Mouse (Mus musculus) hindbrain, embryonic 14.5 days (tissue): ENCODE results near the gene Olfr1079. TPM values are rescaled to one million over a fixed set of nuclear protein-coding genes. Genes with fewer than 3 reads are reported as not detected.
"Not testable (repeated sequence)": the region's sequence is repeated elsewhere in the genome, so short reads cannot be mapped to it uniquely, and the experiment has no call there.

Source experiments
- ATAC-seq: fragments of 200-750 bp; cut with Nextera tagmentation; 2 replicates; pipeline ENCODE4 v1.8.0; 2017; ENCODE audit warnings: moderate number of reproducible peaks, mild to moderate bottlenecking, moderate TSS enrichment, moderate library complexity; ENCODE audit not compliant: low FRiP score
- DNase-seq: peaks from one replicate; pipeline ENCODE4 v3.0.0-alpha.2; 2015; ENCODE audit warnings: low spot score
- H3K27ac ChIP-seq: fragments of 300-500 bp; sonication (generic); 2 replicates; pipeline ENCODE4 v1.5.1; 2014; ENCODE audit warnings: mild to moderate bottlenecking, moderate library complexity
- H3K27me3 ChIP-seq: fragments of 300-500 bp; sonication (generic); 2 replicates; pipeline ENCODE4 v1.6.1; 2014; ENCODE audit warnings: mild to moderate bottlenecking, low read length, mixed read lengths; ENCODE audit not compliant: control insufficient read depth, insufficient read depth
- H3K36me3 ChIP-seq: fragments of 300-500 bp; sonication (generic); replicated peaks from 2 replicates; pipeline ENCODE4 v1.6.1; 2014; ENCODE audit not compliant: control insufficient read depth, insufficient read depth
- H3K4me1 ChIP-seq: fragments of 300-500 bp; sonication (generic); replicated peaks from 2 replicates; pipeline ENCODE4 v1.6.1; 2014; ENCODE audit warnings: antibody characterized with exemption, low read length, mixed read lengths; ENCODE audit not compliant: control insufficient read depth, insufficient read depth
- H3K4me2 ChIP-seq: fragments of 300-500 bp; sonication (generic); replicated peaks from 2 replicates; pipeline ENCODE4 v1.6.1; 2014; ENCODE audit warnings: mild to moderate bottlenecking, moderate library complexity
- H3K4me3 ChIP-seq: fragments of 300-500 bp; sonication (generic); replicated peaks from 2 replicates; pipeline ENCODE4 v1.5.1; 2014; ENCODE audit warnings: mild to moderate bottlenecking, low read length
- H3K9ac ChIP-seq: fragments of 300-500 bp; sonication (generic); 2 replicates; pipeline ENCODE4 v1.6.1; 2014
- H3K9me3 ChIP-seq: fragments of 300-500 bp; sonication (generic); 2 replicates; pipeline ENCODE4 v1.6.1; 2016; ENCODE audit warnings: low read length; ENCODE audit not compliant: control insufficient read depth
- WGBS: fragments of 180-500 bp; shearing (Covaris S2); extraction: QIAGEN DNeasy Blood & Tissue Kit; methylation state at CpG from one replicate; pipeline ENCODE4 v1.1.7; 2014; 5-methylcytosine and 5-hydroxymethylcytosine counted together
- polyA plus RNA-seq: library from polyadenylated mRNA; unstranded; fragments of >200 nt; fragmentation: Nextera tagmentation; extraction: Ambion mirVana; gene quantifications from 2 replicates; pipeline ENCODE4 v1.2.1, GENCODE M21; 2014

Olfr1079 gene
- polyA plus RNA-seq = not detected in 2 replicates

DNA sequence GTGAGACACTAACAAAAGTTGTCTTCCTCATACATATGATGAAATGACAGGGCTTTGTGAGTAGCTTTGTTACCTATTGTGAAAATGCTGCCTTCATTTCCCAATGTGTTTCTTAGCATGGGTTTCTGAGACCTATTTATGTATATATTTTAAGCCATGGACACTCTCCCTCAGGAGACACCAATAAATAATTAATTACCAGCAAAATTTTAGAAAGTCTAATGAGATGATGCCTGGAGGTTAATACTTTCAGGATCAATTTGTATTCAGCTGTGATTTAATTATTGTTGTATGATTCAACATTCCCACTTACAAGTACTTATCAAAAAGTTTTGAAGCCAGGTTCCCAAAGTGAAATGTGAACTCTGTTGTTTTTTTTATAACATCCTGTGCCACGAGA is at the start of gene Olfr1079:
Gene Olfr1079, minus strand, starts transcription at position 101 of the 400 bp plus-strand sequence.
- Histone ChIP-seq H3K9me3 (no peaks in the 10 kb centered on the region), H3K36me3 (no peaks in the 10 kb centered on the region), H3K4me2 (no peak within 1 kb of the TSS), H3K4me3 (no peak within 1 kb of the TSS), H3K4me1 (no peaks in the 10 kb centered on the region), H3K27ac (no peak within 1 kb of the TSS), H3K9ac (no peak within 1 kb of the TSS), H3K27me3 (no peaks in the 10 kb centered on the region)
- WGBS = 76% methylated on average over 1 of the region's 1 CpGs
- ATAC-seq = no peak
- DNase-seq = no peak

DNA sequence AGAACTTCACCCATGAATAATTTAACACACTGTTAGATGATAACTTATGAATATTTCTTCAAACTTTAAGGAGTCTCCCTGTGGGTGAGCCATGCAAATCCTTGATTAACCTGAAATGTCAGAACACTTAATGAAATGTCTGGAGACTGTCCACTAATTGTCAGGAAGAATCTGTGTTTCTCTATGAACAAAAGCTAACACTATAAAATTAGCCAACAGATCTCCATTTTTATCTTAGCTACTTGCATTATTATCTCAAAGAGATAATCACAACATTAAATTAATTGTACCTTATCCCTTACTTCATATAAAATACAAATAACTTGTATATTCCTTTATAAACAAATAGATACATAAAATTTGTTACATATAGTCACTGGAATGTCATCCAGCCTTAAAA is 15.9 kb upstream of the Olfr1079 start, which contains the start of gene Olfr1080:
Gene Olfr1080, minus strand, starts transcription at position 101 of the 400 bp plus-strand sequence.
- DNase-seq, H3K27ac ChIP-seq: not testable (repeated sequence)

DNA sequence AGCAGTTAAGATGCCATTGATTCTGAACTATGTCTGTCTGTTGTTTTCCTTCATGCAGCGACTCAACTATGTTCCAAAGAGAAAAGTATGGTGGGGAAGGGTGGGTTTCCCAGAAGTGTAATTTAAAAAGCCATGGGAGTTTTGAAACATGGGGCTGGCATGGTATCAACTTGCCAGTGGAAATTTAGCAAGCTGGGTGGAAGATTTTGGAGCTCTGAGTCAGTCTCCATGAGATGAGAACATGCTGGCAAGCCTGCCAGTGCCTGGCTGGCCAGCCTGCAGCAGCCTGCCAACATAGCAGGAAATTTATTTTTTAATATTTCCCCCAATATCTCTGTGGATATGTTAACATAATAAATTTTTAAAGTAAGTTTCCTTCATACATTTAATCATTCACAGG is 11.3 kb downstream of the Olfr1079 start:
- no peak overlapping the region for H3K4me3 ChIP-seq
- ATAC-seq (no peak), DNase-seq (no peak)
- H3K4me1 ChIP-seq = no peaks in the 10 kb centered on the region
- H3K27ac ChIP-seq = no peak overlapping the region
- no peaks in the 10 kb centered on the region for H3K36me3 ChIP-seq
- no peak overlapping the region for H3K9ac ChIP-seq
- no peaks in the 10 kb centered on the region for H3K9me3 ChIP-seq
- WGBS = 77% methylated on average over 1 of the region's 1 CpGs
- no peak overlapping the region for H3K4me2 ChIP-seq
- H3K27me3 ChIP-seq = no peaks in the 10 kb centered on the region

More for the DNA sequence above, 15.9 kb upstream of the Olfr1079 start, which contains the start of gene Olfr1080:
- H3K4me1 ChIP-seq, H3K27me3 ChIP-seq, H3K4me3 ChIP-seq, H3K36me3 ChIP-seq, H3K4me2 ChIP-seq, ATAC-seq, H3K9me3 ChIP-seq, H3K9ac ChIP-seq: not testable (repeated sequence)

DNA sequence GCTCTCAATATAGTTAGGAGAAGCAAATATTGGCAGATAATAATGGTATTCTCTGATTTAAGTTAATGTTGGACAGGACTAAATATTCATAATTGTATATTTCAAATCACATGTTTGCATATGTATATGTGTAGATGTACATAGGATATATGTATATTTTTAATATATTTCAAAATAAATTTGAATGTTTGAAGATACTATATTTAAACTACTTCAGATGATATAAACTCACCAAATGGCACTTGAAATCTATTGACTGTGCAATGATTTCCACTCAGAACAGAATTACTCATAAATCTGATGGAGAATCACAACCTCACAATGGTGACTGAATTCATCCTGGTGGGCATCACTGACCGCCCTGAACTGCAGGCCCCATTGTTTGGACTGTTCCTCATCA is 34.1 kb downstream of the Olfr1079 start, which contains the start of gene Olfr1076:
Gene Olfr1076, plus strand, starts transcription at position 301 of the 400 bp plus-strand sequence.
- Histone ChIP-seq H3K4me1 (no peaks in the 10 kb centered on the region), H3K36me3 (no peaks in the 10 kb centered on the region), H3K4me2 (no peak within 1 kb of the TSS), H3K27me3 (no peaks in the 10 kb centered on the region), H3K9ac (no peak within 1 kb of the TSS), H3K9me3 (no peaks in the 10 kb centered on the region), H3K4me3 (no peak within 1 kb of the TSS), H3K27ac (no peak within 1 kb of the TSS)
- WGBS = 90% methylated on average over 1 of the region's 1 CpGs
- DNase-seq (no peak), ATAC-seq (no peak)

DNA sequence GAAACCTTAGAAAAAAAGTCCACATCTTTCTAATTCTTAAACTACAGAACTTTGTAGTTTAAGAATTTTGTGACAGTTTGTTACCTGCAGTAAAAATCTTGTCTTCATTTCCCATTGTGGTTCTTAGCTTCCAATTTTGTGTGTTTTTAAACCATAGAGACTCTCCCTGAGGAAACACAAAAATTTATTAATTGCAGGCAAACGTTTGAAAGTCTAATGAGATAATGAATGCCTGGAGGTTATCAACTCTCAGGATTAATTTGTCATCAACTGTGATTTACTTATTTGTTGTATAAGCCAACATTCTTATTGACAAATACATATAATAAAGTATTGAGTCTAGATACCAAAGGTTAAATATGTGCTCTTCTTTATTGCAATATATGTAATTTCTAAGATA is 55.0 kb downstream of the Olfr1079 start, which contains the start of gene Olfr228:
Gene Olfr228, minus strand, starts transcription at position 101 of the 400 bp plus-strand sequence.
- Histone ChIP-seq H3K4me3 (no peak within 1 kb of the TSS), H3K9ac (no peak within 1 kb of the TSS), H3K9me3 (no peaks in the 10 kb centered on the region), H3K4me1 (no peaks in the 10 kb centered on the region), H3K4me2 (no peak within 1 kb of the TSS), H3K27ac (no peak within 1 kb of the TSS), H3K27me3 (no peaks in the 10 kb centered on the region), H3K36me3 (no peaks in the 10 kb centered on the region)
- ATAC-seq (no peak), DNase-seq (no peak)
- WGBS = 39% methylated on average over 1 of the region's 1 CpGs

Other genes starting within 250 kb of the Olfr1079 start
- gene Olfr1053, start 227.2 kb downstream of the Olfr1079 start, polyA plus RNA-seq = not detected in 2 replicates
- gene Olfr1054, start 207.0 kb downstream of the Olfr1079 start, polyA plus RNA-seq = not detected in 2 replicates
- not detected in 2 replicates for gene Olfr1055, start 192.2 kb downstream of the Olfr1079 start, polyA plus RNA-seq
- not detected in 2 replicates for gene Olfr1056, start 180.0 kb downstream of the Olfr1079 start, polyA plus RNA-seq
- gene Olfr1057, start 164.1 kb downstream of the Olfr1079 start, polyA plus RNA-seq = not detected in 2 replicates
- gene Olfr1058, start 153.9 kb downstream of the Olfr1079 start, polyA plus RNA-seq = not detected in 2 replicates
- gene Olfr1061, start 128.4 kb downstream of the Olfr1079 start, polyA plus RNA-seq = not detected in 2 replicates
- not detected in 2 replicates for gene Olfr1062, start 115.7 kb downstream of the Olfr1079 start, polyA plus RNA-seq
- gene Olfr1065, start 91.9 kb downstream of the Olfr1079 start, polyA plus RNA-seq = not detected in 2 replicates
- not detected in 2 replicates for gene Olfr1066, start 86.2 kb downstream of the Olfr1079 start, polyA plus RNA-seq
- gene Olfr228, start 55.1 kb downstream of the Olfr1079 start, polyA plus RNA-seq = not detected in 2 replicates
- not detected in 2 replicates for gene Olfr1076, start 34.0 kb downstream of the Olfr1079 start, polyA plus RNA-seq
- not detected in 2 replicates for gene Olfr1080, start 15.8 kb upstream of the Olfr1079 start, polyA plus RNA-seq
- not detected in 2 replicates for gene Olfr1082, start 56.5 kb upstream of the Olfr1079 start, polyA plus RNA-seq
- not detected in 2 replicates for gene Olfr1084, start 97.2 kb upstream of the Olfr1079 start, polyA plus RNA-seq
- gene Olfr1085, start 119.5 kb upstream of the Olfr1079 start, polyA plus RNA-seq = not detected in 2 replicates
- not detected in 2 replicates for gene Olfr1086, start 137.6 kb upstream of the Olfr1079 start, polyA plus RNA-seq
- not detected in 2 replicates for gene Olfr1087, start 155.9 kb upstream of the Olfr1079 start, polyA plus RNA-seq
- gene Olfr1089, start 191.2 kb upstream of the Olfr1079 start, polyA plus RNA-seq = not detected in 2 replicates
- not detected in 2 replicates for gene Olfr1090, start 216.5 kb upstream of the Olfr1079 start, polyA plus RNA-seq
- not detected in 2 replicates for gene Olfr1093, start 240.0 kb upstream of the Olfr1079 start, polyA plus RNA-seq